Mouse (Mus musculus) midbrain, embryonic 14.5 days (tissue): ENCODE data around the gene Plekhm3. TPM values are rescaled to one million over a fixed set of nuclear protein-coding genes. Genes with fewer than 3 reads are reported as not detected.
A peak's percentile ranks its signal among the peaks of the same experiment; 100 is the strongest.

Experiments
- ATAC-seq: fragments of 200-750 bp; cut with Nextera tagmentation; 2 replicates; pipeline ENCODE4 v1.8.0; 2017; ENCODE audit warnings: moderate number of reproducible peaks, moderate library complexity; ENCODE audit not compliant: low FRiP score, low TSS enrichment
- DNase-seq: peaks from one replicate; pipeline ENCODE4 v3.0.0-alpha.2; 2015
- H3K27ac ChIP-seq: fragments of 300-500 bp; sonication (generic); replicated peaks from 2 replicates; pipeline ENCODE4 v1.5.1; 2014; ENCODE audit warnings: mild to moderate bottlenecking, low read depth, low read length, moderate library complexity
- H3K27me3 ChIP-seq: fragments of 300-500 bp; sonication (generic); 2 replicates; pipeline ENCODE4 v1.6.1; 2014; ENCODE audit warnings: low read length, control low read depth, mixed read lengths; ENCODE audit not compliant: control insufficient read depth, insufficient read depth
- H3K36me3 ChIP-seq: fragments of 300-500 bp; sonication (generic); 2 replicates; pipeline ENCODE4 v1.6.1; 2014; ENCODE audit warnings: low read length, control low read depth; ENCODE audit not compliant: control insufficient read depth, insufficient read depth
- H3K4me1 ChIP-seq: fragments of 300-500 bp; sonication (generic); 2 replicates; pipeline ENCODE4 v1.6.1; 2014; ENCODE audit warnings: mild to moderate bottlenecking, antibody characterized with exemption, low read length, control low read depth; ENCODE audit not compliant: control insufficient read depth, insufficient read depth
- H3K4me2 ChIP-seq: fragments of 300-500 bp; sonication (generic); 2 replicates; pipeline ENCODE4 v1.6.1; 2014; ENCODE audit warnings: mild to moderate bottlenecking, low read length, moderate library complexity
- H3K4me3 ChIP-seq: fragments of 300-500 bp; sonication (generic); replicated peaks from 2 replicates; pipeline ENCODE4 v1.5.1; 2014; ENCODE audit warnings: low read depth, low read length
- H3K9ac ChIP-seq: fragments of 300-500 bp; sonication (generic); replicated peaks from 2 replicates; pipeline ENCODE4 v1.6.1; 2014; ENCODE audit warnings: mild to moderate bottlenecking, low read length, moderate library complexity
- H3K9me3 ChIP-seq: fragments of 300-500 bp; sonication (generic); 2 replicates; pipeline ENCODE4 v1.6.1; 2016; ENCODE audit warnings: low read length, control low read depth, mixed read lengths; ENCODE audit not compliant: control insufficient read depth
- WGBS: fragments of 180-500 bp; shearing (Covaris S2); extraction: QIAGEN DNeasy Blood & Tissue Kit; methylation state at CpG from one replicate; pipeline ENCODE4 v1.1.7; 2014; 5-methylcytosine and 5-hydroxymethylcytosine counted together
- polyA plus RNA-seq: library from polyadenylated mRNA; unstranded; fragments of >200 nt; fragmentation: Nextera tagmentation; extraction: Ambion mirVana; gene quantifications from 2 replicates; pipeline ENCODE4 v1.2.1, GENCODE M21; 2014

Gene Plekhm3
- polyA plus RNA-seq, 1 experiment from 2014 or later, result 11.7 TPM

DNA sequence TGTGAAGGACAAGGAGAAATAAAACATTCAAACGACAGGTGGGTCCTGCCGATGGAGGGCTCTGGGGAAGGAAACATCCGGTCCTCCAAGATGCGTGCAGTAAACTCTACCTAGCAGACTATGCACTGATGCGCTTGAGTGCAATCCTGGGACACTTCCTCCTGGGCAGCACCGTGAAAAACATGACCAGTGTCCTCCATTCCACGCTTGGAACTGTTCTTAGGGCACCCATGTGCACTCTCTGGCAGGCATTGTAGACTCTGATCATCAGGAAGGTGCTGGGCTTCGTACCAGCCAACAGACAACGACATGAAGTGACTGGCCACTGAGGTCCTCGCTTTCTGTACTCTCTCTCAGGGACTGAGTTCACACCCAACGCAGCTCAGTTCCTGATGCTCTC, 162.5 kb downstream of the Plekhm3 start:
- Histone ChIP-seq H3K36me3 (no peaks in the 10 kb centered on the region), H3K4me2 (no peak overlapping the region), H3K9me3 (no peaks in the 10 kb centered on the region), H3K9ac (no peak overlapping the region), H3K4me3 (no peak overlapping the region), H3K27ac (no peak overlapping the region), H3K27me3 (no peaks in the 10 kb centered on the region), H3K4me1 (no peaks in the 10 kb centered on the region; the same call in 1 of the 2 replicates)
- DNase-seq, result no peak
- no peak for ATAC-seq
- WGBS, result 95% methylated on average over 11 of the region's 11 CpGs

GRCm38 (mm10) chr1:64793234-64793530, 163.4 kb downstream of the Plekhm3 start:
- H3K27ac ChIP-seq, result no peak overlapping the region
- H3K4me2 ChIP-seq, result no peak overlapping the region
- no peaks in the 10 kb centered on the region for H3K36me3 ChIP-seq
- H3K4me3 ChIP-seq, result no peak overlapping the region
- H3K27me3 ChIP-seq, result no peaks in the 10 kb centered on the region
- 95% methylated on average over 4 of the region's 4 CpGs for WGBS
- no peak overlapping the region for H3K9ac ChIP-seq
- no peak for DNase-seq
- no peaks in the 10 kb centered on the region; the same call in 1 of the 2 replicates for H3K4me1 ChIP-seq
- no peaks in the 10 kb centered on the region for H3K9me3 ChIP-seq
- ATAC-seq, result no peak

GRCm38 (mm10) chr1:64792521-64793233, 163.9 kb downstream of the Plekhm3 start:
- ATAC-seq (no peak), DNase-seq (no peak)
- Histone ChIP-seq H3K27me3 (no peaks in the 10 kb centered on the region), H3K36me3 (no peaks in the 10 kb centered on the region), H3K9ac (no peak overlapping the region), H3K4me1 (no peaks in the 10 kb centered on the region; the same call in 1 of the 2 replicates), H3K27ac (no peak overlapping the region), H3K4me3 (no peak overlapping the region), H3K9me3 (no peaks in the 10 kb centered on the region), H3K4me2 (no peak overlapping the region)
- 90% methylated on average over 11 of the region's 11 CpGs for WGBS

- Histone ChIP-seq H3K4me3 (no peak overlapping the region), H3K4me1 (no peaks in the 10 kb centered on the region; the same call in 1 of the 2 replicates), H3K4me2 (no peak overlapping the region), H3K27ac (no peak overlapping the region), H3K36me3 (no peaks in the 10 kb centered on the region), H3K9me3 (no peaks in the 10 kb centered on the region), H3K9ac (no peak overlapping the region), H3K27me3 (no peaks in the 10 kb centered on the region)
- DNase-seq (no peak), ATAC-seq (no peak)
- 38% methylated on average over 6 of the region's 6 CpGs for WGBS
Measured at GRCm38 (mm10) chr1:64791826-64792225, 164.8 kb downstream of the Plekhm3 start.

DNA sequence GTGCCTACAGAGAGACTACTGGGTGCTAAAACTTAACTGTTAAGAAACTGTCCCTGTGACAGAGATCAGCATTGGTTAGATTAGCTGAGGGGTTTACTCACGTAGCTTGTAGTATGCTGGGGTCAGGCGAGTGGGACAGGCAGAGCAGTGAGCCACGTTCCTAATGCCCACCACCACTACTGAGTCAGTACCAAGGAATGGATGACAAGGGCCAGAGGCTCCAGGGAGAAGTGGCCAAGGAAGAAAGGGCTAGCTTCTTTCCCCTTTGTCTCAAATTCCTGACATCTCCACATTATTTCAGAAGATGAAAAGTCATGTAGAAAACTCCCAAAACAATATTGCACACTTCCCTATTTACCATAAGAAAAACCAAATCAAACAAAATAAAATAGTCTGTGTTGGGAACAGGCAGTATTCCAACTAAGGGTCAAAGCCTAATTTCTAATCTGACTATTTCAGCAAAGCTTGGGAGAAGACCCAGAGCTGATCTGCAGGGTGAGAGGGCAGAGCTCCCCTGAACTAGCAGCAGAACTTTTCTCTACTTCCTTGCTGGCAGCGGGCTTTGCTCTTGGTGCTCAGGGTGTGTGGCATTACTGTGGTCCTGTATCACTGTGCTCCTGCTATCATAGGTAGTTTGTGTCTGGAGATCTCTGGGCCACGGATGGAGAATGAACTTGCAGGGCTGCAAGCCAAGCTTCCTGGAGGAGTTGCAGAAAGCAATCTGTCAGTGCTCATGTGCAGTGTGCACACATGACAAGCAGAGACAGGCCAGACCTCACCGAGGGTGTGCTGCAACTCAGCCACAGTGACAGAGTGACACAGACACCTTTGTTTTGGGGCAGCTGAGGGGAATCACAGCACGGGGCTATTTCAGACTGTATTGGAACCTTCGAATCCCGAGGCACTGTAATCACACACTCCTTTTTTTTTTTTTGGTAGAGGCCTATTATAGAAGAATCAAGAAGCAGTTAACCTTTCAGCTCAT, 165.5 kb downstream of the Plekhm3 start:
- no peak overlapping the region for H3K4me2 ChIP-seq
- H3K9ac ChIP-seq, result no peak overlapping the region
- H3K27ac ChIP-seq, result no peak overlapping the region
- H3K36me3 ChIP-seq, result no peaks in the 10 kb centered on the region
- DNase-seq (no peak), ATAC-seq (no peak)
- no peak overlapping the region for H3K4me3 ChIP-seq
- WGBS, result 63% methylated on average over 9 of the region's 9 CpGs
- H3K4me1 ChIP-seq, result no peaks in the 10 kb centered on the region; the same call in 1 of the 2 replicates
- H3K27me3 ChIP-seq, result no peaks in the 10 kb centered on the region
- H3K9me3 ChIP-seq, result no peaks in the 10 kb centered on the region

DNA sequence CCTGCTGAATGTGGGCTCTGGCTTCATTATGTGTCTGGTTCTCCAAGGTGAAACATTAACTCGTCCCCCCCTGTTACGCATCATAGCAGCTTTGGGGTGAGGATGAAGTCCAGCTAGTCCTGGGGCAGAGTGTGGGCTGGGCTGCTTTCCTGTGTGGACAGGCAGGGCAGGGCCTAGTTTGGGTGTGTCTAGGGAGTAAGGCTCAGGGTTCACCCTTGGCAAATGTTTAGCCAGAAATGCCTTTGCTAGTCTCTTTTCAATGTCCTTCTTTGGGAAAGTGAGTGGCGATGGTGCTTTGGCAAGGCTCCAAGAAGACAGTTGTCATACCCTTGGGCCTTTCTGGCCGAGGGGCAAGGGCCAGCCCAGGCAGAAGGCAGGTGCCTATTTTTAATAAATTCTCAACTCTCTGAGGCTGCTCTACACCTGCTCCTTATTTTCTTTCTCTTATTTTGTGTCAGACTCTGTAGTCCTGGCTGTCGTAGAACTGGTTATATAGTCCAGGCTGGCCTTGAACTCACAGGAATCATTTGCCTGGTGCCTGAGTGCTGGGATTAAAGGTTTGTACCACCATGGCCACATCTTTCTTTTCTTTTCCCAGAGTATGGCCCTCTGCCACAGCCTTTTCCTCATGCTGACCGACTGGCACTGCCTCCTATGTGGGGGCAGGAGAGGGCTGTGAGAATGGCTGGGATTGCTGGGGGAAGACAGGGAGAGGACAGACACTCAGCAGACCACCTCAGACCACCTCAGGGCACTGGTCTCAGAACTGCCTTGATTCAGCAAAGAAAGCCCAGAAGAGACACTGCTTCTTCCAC, 168.7 kb downstream of the Plekhm3 start:
- ATAC-seq (no peak), DNase-seq (no peak)
- H3K9ac ChIP-seq, result no peak overlapping the region
- H3K9me3 ChIP-seq, result no peaks in the 10 kb centered on the region
- WGBS, result 73% methylated on average over 6 of the region's 6 CpGs
- H3K27ac ChIP-seq, result no peak overlapping the region
- no peak overlapping the region for H3K4me2 ChIP-seq
- H3K36me3 ChIP-seq, result no peaks in the 10 kb centered on the region
- H3K4me1 ChIP-seq, result no peaks in the 10 kb centered on the region; the same call in 1 of the 2 replicates
- H3K27me3 ChIP-seq, result no peaks in the 10 kb centered on the region
- no peak overlapping the region for H3K4me3 ChIP-seq

- no peak overlapping the region for H3K4me3 ChIP-seq
- H3K9me3 ChIP-seq, result no peaks in the 10 kb centered on the region
- 13% methylated on average over 12 of the region's 12 CpGs for WGBS
- H3K36me3 ChIP-seq, result no peaks in the 10 kb centered on the region
- ATAC-seq, result no peak
- no peak overlapping the region for H3K9ac ChIP-seq
- 0 out of 2 replicates have a peak, but pooled peaks cover 7% of the 10 kb centered on the region for H3K4me1 ChIP-seq
- peak; percentile 54 for DNase-seq
- H3K27me3 ChIP-seq, result no peaks in the 10 kb centered on the region
- H3K27ac ChIP-seq, result no peak overlapping the region
- peak overlapping the region; percentile 31 for H3K4me2 ChIP-seq
Measured at GRCm38 (mm10) chr1:64779863-64780262, 176.8 kb downstream of the Plekhm3 start.

- Histone ChIP-seq H3K4me3 (no peak overlapping the region), H3K27ac (no peak overlapping the region), H3K4me1 (0 out of 2 replicates have a peak, but pooled peaks cover 7% of the 10 kb centered on the region), H3K9me3 (no peaks in the 10 kb centered on the region), H3K9ac (no peak overlapping the region), H3K36me3 (no peaks in the 10 kb centered on the region), H3K4me2 (peak overlapping the region; percentile 31), H3K27me3 (no peaks in the 10 kb centered on the region)
- ATAC-seq, result no peak
- 18% methylated on average over 5 of the region's 5 CpGs for WGBS
- peak; percentile 44 for DNase-seq
Measured at GRCm38 (mm10) chr1:64779415-64779814, 177.2 kb downstream of the Plekhm3 start.
